Mouse (Mus musculus): ENCODE measurements around the gene Gpr39.

DNA sequence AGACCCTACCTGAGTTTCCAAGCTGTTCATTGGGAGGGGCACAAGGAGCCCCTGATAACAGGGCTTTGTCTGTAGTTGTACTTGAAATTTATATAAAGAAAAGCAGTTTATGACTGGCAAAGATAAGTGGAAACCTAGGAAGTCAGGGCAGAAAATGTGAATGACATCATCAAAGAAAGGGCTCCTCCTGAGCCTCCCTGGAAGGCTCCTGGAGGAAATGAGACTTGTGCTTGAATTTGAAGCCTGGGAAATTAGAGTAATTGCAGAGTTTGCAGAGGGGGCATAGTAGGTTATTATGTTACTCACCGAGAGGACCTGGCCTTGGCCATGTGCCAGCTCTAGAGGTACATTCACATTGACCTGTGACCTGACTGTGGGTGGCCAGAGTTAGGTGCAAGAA is 160.7 kb downstream of the Gpr39 start:
- no peak for TF ChIP-seq CTCF (IDR thresholded peaks at IDR 0.05; ENCODE audit: borderline replicate concordance, extremely low read depth, insufficient read depth, insufficient read length)
- no peak for TF ChIP-seq POLR2A (IDR thresholded peaks at IDR 0.05; ENCODE audit: borderline replicate concordance, extremely low read depth, insufficient read depth, insufficient read length, poor library complexity, severe bottlenecking)

Data from brain, embryonic 14.5 days (tissue).